Mouse (Mus musculus) heart, postnatal 4 days (tissue): ENCODE data around the gene Zfp110. TPM values are rescaled to one million over a fixed set of nuclear protein-coding genes. Genes with fewer than 3 reads are reported as not detected.
"Not testable (repeated sequence)": the region's sequence is repeated elsewhere in the genome, so short reads cannot be mapped to it uniquely, and the experiment has no call there.

ENCODE experiments used
- DNase-seq: peaks from one replicate; pipeline ENCODE4 v3.0.0; 2021
- total RNA-seq, 2 experiments: library from RNA; stranded (reverse); gene quantifications; 2 replicates each; pipeline ENCODE4 v1.2.3; 2021

The Zfp110 gene
- 10 to 100 TPM; 21.5 to 22.4 TPM for total RNA-seq

DNA sequence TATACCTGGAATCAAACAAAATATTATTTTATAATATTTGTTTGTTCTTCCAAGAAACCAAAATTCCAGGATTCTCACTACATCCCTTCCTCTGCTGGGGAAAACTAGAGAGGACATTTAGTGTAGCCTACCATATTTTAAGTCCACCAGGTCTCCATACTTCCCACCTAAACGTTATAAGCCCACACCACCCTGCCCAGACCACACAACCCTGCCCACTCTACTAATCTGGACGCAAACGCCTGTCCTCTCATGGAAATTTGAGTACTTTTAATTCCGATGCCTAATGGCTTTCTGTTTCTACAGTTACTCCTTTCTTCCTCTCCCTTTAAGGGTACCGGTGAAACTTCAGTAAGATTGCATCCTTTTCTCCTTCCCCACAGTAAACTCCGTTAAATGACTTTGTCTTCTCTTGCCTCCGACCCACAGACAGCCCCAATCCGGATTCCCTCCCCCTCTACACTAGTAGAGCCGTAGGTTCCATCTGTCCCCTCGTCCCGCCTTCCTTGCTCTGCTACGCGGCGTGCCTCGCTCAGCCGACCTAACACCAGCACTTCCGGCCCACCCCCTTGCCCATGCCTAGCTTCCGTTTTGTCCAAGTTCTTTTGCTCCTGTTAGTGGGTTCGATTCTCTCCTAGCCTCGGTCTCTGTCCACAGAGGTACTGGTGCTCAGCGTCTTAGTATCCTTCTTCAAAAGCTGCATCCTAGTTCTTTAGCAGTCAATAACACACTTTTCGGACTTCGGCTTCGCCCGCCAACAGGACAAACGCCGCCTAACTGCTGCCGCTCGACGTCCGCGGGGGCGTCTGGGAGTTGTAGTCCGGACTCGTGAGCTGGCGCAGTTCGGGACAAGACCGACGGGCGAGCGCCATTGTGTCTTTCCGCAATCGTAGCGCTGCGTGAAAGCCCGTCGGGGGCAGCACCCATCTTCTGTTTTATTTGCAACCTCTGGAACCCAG is at the start of gene Zfp110:
TSS of gene Zfp110 (plus strand) at position 600 of the 959 bp plus-strand sequence.
- peak; percentile 90 for DNase-seq

DNA sequence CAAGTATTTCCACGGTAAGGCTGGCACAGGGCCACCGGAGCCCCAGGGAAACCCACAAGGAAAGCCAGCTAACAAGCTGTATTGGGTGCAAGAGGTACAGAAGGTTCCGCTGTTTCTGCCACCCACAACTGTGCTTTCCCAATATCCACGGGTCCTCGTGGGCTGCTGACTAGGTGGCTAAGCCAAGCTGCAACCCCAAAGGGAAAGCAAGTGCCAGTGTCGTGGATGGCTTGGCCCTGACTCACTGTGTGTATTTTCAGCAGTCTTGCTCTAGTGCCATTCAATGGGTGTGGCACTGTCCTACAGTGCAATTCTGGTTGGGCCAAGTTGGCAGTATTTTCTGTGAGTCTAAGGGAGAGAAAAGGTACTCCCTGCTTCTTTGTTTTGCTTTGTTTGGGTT is 47.2 kb upstream of the Zfp110 start:
- DNase-seq = no peak

- DNase-seq = no peak
Measured at GRCm38 (mm10) chr7:12788025-12788424, 46.5 kb upstream of the Zfp110 start.

DNA sequence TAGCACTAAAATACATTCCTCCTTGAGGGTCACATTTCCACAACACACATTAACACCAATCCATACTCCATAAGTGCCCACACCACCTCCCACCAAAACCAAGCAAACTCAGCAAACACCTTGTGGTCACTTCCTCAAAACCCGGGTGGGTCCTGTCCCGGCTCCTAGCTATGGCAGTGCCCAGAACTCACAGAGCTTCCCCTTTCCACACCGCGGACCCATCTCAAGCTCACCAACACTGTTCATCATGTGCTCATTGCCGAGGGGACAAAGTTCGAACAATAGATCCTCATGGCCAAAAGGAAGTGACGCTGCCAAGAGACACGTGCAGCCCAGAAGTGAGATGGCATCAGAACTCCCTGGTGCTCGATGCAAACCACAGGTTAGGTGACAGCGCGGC is 41.9 kb upstream of the Zfp110 start:
- not testable (repeated sequence) for DNase-seq

- no peak for DNase-seq
Measured at GRCm38 (mm10) chr7:12797971-12798370, 36.6 kb upstream of the Zfp110 start.

DNA sequence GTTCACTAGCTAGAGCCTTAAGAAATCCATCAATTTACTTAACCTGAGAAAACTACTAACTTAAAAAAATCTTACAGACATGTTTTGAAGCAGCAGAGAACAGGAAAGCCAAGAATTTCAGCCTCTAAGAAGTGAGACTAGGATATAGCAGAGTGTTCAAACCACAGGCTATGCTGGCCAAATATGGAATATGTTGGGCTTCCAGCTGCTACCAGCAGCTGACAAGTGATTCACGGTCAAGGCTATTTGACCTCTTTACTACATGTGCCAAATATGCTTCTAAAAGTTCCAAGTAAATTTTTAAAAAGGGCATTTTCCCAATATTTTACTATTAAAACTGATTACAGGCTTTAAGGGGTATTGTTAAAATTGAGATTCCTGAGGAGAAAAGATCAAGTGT is 35.0 kb upstream of the Zfp110 start:
- no peak for DNase-seq

- peak; percentile 75 for DNase-seq
Measured at GRCm38 (mm10) chr7:12802866-12803726, 31.5 kb upstream of the Zfp110 start, which contains the start of gene Zscan18. TSS of gene Zscan18 (minus strand) at chr7:12803635.

DNA sequence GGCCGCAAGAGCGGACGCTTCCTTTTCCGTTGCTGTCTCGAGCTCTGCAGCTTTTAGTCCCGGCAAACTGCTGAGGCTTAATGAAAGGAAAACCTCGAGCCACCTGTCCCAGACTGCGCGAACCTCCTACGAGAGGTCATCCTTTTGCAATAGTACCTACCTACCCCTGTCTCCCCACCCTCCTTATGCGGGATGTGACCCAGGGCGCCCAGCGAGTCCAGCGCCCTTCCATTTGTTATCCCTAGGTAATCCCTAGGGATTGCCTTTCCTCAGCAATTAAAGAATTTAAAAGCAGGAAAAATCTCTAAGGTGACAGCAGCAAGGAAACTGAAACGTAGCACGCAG is 30.9 kb upstream of the Zfp110 start:
- no peak for DNase-seq

- no peak for DNase-seq
Measured at GRCm38 (mm10) chr7:12815566-12815965, 19.0 kb upstream of the Zfp110 start.

- DNase-seq = peak; percentile 94
Measured at GRCm38 (mm10) chr7:12818521-12819295, 15.9 kb upstream of the Zfp110 start, which contains the start of gene Zfp329. TSS of gene Zfp329 (minus strand) at chr7:12818858.

DNA sequence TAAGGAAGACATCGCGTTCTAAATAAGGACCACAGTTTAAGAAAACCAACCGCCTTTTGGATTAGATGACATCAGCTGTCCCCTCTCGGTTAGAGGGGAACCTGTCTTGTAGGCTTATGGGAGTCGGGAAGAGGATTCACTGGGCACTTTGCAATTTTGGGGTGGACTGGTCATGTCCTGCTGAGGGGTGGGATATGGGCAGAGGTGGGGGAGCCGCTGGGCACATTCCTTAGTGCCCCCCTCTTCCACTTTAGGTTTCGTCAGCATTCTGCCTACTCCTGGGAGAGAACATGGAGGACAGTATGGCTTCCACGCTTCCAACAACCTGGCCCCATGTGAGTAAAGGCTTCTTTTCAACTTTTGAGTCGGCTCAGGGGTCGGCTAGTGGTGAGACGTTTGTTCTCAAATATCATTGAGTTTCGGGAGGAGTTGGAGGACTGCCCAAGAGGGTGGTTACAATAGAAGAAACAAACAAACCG is 671 bp downstream of the Zfp110 start:
- peak; percentile 47 for DNase-seq

DNA sequence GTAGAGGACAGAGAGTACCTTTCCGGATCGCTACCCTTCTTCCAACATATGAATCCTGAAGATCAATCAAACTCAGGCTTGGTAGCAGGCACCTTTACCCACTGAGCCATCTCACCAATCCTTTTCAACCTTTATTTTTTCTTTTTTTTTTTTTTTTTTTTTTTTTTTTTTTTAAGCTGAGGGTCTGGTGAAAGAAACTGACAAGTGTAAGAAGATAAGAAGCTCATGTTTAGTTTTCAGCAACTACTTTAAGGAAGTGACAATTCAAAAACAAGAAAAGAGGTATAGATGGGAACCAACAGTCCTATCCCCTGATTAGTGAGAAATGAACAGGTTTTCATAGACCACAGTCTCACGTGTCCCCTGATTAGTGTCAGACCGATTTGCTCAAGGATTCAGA is 1.2 kb downstream of the Zfp110 start:
- no peak for DNase-seq

DNA sequence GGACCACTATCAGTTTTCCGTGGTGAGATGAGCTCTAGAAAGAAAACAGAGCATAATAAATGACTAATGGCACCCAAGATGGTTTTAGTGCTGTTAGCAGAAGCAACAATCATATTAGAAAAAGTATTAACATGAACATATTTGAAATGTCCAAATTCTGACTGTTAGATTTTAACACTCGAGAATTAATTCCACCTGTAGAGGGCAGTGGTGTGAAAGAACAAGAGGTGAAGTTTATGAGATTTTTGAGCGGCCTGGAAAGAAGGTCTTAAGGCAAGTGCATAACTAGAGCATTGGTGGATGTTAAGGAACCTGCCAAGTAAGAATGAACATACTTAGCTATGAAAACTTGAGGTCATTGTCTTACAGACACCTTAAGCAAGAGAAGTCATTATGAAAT is 39.7 kb downstream of the Zfp110 start:
- DNase-seq = no peak

DNA sequence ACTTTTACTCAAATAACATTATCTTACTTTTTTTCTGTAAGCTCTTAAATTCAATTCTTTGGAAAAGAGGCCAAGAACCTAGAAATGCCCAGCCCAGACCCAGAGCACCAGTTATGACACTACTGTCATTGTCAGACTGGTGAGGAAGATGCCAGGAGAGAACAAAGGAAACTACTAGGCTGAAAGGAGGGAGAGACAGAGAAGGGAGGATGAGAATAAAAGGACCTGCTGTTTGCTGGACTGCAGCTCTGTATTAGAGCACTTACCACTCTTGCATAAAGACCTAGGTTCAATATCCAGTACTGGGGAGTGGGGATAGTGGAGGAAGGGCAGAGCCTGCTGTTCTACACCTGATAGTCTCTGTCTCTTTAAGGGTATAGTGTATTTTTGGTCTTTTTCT is 45.5 kb downstream of the Zfp110 start:
- no peak for DNase-seq

GRCm38 (mm10) chr7:12880497-12880896 is 45.9 kb downstream of the Zfp110 start:
- DNase-seq = not testable (repeated sequence)

DNA sequence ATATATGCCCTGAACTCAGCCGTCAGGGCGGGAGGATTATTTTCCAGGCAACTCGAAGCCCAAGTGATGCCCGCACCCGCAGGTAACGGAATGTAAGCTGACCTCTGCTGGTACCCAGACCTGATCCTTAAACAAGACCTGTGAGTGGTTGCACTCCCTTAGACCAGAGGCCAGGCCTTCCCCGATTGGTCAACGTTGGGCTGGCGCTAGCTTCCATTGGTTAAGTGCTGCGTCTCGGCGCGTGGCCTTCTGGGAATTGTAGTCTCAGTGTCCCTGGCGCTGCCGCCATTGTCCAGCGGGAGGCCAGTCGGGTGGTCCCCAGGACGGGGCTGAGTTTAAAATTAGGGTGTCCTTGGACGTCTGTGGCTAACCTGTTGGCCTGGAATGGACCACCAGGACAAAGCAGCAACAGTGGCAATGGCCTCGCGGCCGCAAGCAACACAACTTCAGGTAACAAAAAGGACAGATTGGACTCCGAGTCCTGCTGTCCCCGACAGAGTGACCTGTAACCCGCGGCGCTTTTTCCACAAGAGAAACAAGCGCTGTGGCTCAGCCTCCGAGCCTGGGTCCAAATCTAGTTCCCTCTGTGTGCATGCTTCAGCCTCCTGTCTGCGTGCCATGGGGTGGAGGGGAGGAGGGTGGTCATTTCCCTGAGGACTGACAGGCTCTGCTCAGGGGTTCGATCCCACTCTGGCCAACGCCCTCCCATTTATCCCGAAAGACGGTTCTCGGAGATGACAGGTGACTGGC is 46.5 kb downstream of the Zfp110 start, which contains the start of gene Zfp128:
TSS of gene Zfp128 (plus strand) at position 267 of the 750 bp plus-strand sequence.
- peak; percentile 95 for DNase-seq

GRCm38 (mm10) chr7:12886563-12887266 is 52.2 kb downstream of the Zfp110 start:
- DNase-seq = no peak

DNA sequence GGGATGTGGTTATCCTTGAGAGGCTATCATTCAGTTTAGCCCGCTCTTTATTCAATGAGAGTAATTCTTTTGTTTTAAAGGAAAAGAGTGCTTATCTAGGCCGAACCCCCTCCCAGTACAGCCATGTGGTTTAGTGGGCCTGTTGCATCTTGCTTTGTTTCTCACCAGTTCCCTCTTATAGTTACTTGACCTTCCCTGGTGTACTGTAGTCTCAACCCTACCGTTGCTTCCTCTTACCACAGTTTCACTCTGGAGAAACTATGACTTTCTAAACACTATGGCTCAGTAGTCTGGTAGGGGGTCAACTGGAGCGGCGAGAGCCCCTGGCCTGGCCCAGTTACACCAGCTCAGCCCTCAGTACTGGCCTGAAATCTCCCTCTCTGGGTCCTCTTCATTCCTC is 53.0 kb downstream of the Zfp110 start:
- DNase-seq = no peak

- DNase-seq = no peak
Measured at GRCm38 (mm10) chr7:12890928-12891327, 56.4 kb downstream of the Zfp110 start.

GRCm38 (mm10) chr7:12891334-12891733 is 56.8 kb downstream of the Zfp110 start:
- no peak for DNase-seq
